Mouse (Mus musculus) lung, embryonic 15.5 days (tissue): ENCODE results near the gene Mreg. TPM values are rescaled to one million over a fixed set of nuclear protein-coding genes. Genes with fewer than 3 reads are reported as not detected.
A peak's percentile ranks its signal among the peaks of the same experiment; 100 is the strongest.

Source experiments
- ATAC-seq: fragments of 200-750 bp; cut with Nextera tagmentation; 2 replicates; pipeline ENCODE4 v1.8.0; 2017; ENCODE audit warnings: moderate number of reproducible peaks, borderline replicate concordance; ENCODE audit not compliant: low FRiP score, low TSS enrichment; ENCODE audit errors: extremely low read depth
- H3K27ac ChIP-seq: fragments of 300-500 bp; sonication (generic); 2 replicates; pipeline ENCODE4 v1.5.1; 2015; ENCODE audit warnings: moderate library complexity, mild to moderate bottlenecking, inconsistent platforms
- H3K27me3 ChIP-seq: fragments of 300-500 bp; sonication (generic); 2 replicates; pipeline ENCODE4 v1.6.1; 2015; ENCODE audit warnings: inconsistent platforms
- H3K36me3 ChIP-seq: fragments of 300-500 bp; sonication (generic); 2 replicates; pipeline ENCODE4 v1.6.1; 2015; ENCODE audit warnings: inconsistent platforms
- H3K4me1 ChIP-seq: fragments of 300-500 bp; sonication (generic); 2 replicates; pipeline ENCODE4 v1.6.1; 2015; ENCODE audit warnings: inconsistent platforms
- H3K4me2 ChIP-seq: fragments of 300-500 bp; sonication (generic); 2 replicates; pipeline ENCODE4 v1.6.1; 2015; ENCODE audit warnings: inconsistent platforms, mild to moderate bottlenecking, moderate library complexity
- H3K4me3 ChIP-seq: fragments of 300-500 bp; sonication (generic); 2 replicates; pipeline ENCODE4 v1.5.1; 2015; ENCODE audit warnings: mild to moderate bottlenecking, inconsistent platforms
- H3K9ac ChIP-seq: fragments of 300-500 bp; sonication (generic); 2 replicates; pipeline ENCODE4 v1.6.1; 2015; ENCODE audit warnings: inconsistent platforms
- H3K9me3 ChIP-seq: fragments of 300-500 bp; sonication (generic); 2 replicates; pipeline ENCODE4 v1.6.1; 2016; ENCODE audit warnings: inconsistent platforms
- WGBS: fragments of 180-500 bp; shearing (Covaris S2); methylation state at CpG from one replicate; pipeline ENCODE4 v1.1.7; 2015; 5-methylcytosine and 5-hydroxymethylcytosine counted together
- polyA plus RNA-seq: library from polyadenylated mRNA; unstranded; fragments of >200 nt; fragmentation: Nextera tagmentation; extraction: Ambion mirVana; gene quantifications from 2 replicates; pipeline ENCODE4 v1.2.1, GENCODE M21; 2015

Mreg gene
- polyA plus RNA-seq, 1 experiment from 2014 or later = 4.8 TPM

DNA sequence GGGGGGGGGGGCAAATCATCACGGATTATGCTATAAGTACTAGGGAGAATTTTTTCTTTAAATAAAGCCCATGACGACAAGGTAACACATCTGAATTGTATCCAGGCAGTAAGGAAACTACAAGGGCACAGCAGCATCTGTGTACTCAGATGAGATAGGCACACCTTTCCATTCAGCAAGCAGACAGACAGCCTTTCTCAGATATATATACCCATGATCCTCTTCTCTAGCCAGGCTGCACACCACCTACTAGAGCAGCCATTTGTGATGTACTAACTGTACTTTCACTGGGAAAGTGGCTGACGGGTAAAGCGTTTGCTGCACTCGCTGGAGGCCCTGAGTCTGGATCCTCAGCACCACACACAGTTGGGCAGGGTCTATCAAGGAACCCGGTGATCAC, 28.6 kb downstream of the Mreg start:
- 40% methylated on average over 6 of the region's 6 CpGs for WGBS
- peaks cover 3% of the 10 kb centered on the region for H3K4me1 ChIP-seq
- no peak for ATAC-seq
- H3K27ac ChIP-seq = no peak overlapping the region
- H3K9ac ChIP-seq = no peak overlapping the region
- H3K4me2 ChIP-seq = no peak overlapping the region; the same call in 1 of the 2 replicates
- H3K36me3 ChIP-seq = no peaks in the 10 kb centered on the region
- H3K27me3 ChIP-seq = no peaks in the 10 kb centered on the region
- no peak overlapping the region for H3K4me3 ChIP-seq
- no peaks in the 10 kb centered on the region for H3K9me3 ChIP-seq

DNA sequence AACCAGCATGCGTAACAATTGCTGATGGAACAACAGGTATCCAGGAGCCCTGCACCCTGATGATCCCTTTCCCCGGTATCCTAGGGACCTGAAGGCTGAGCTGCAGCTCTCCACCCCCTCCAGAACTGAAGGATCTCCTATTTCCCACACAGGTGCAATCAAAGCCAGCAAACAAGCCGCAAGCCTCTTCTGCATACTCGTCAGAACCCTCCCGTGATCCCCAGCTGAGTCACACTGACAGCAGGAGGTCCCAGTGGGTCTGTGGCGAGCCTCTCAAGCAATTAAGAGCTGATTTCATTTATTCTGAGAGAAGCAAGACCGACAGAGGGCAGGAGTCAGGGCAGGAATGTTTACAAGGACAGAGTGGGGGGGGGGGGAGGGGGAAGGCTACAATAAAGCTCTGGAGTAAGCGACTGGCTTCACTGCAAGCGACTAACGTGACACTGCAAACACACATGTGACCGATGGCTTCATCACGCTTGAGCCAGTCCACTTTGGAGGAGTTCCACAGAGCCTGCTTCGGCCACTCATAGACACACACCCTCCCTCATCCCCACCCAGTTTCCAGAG, 29.1 kb downstream of the Mreg start:
- Histone ChIP-seq H3K9me3 (no peaks in the 10 kb centered on the region), H3K4me1 (peaks cover 3% of the 10 kb centered on the region), H3K9ac (no peak overlapping the region), H3K36me3 (no peaks in the 10 kb centered on the region), H3K4me2 (peak overlapping the region; percentile 44), H3K27ac (no peak overlapping the region), H3K4me3 (no peak overlapping the region), H3K27me3 (no peaks in the 10 kb centered on the region)
- ATAC-seq = peak; percentile 69
- WGBS = 10% methylated on average over 13 of the region's 13 CpGs

DNA sequence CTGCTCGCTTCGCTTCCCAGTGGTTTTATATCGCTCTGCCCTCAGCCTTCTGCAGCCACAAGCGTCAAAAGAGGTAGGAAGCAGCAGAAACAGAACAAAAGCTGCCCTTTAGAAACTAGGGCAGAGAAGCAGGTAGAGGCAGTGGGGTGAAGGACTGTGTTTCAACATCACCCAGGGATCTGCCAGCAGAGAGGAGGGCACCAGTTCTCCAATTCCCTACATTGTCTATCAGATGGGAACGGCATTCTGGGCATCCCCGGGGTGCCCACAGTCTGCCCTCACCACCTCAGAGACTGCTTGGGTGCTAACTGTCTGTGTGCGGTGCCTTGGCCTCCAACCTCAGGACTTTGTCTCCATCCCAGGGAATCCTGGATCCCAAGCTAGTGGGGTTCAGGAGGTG, 32.2 kb downstream of the Mreg start:
- WGBS = 88% methylated on average over 7 of the region's 7 CpGs
- Histone ChIP-seq H3K9me3 (no peaks in the 10 kb centered on the region), H3K4me1 (peaks cover 3% of the 10 kb centered on the region)

DNA sequence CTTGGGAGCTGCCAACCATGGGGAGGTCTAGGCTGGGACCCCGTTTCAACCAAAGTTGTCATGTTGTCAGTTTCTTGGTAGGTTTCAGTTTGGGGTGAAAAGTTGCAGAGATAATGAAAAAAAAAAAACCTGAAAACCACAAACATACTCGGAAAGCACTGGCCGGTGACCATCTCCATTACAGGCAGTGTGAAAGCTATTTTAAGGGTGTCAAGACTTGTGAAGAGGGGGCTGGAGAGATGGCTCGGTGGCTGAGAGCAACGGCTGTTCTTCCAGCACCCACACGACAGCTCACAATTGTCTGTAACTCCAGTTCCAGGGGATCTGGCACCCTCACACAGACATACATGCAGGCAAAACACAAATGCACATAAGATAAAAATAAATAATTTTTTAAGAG, 35.9 kb downstream of the Mreg start:
- Histone ChIP-seq H3K4me2 (no peak overlapping the region), H3K27ac (no peak overlapping the region), H3K27me3 (no peaks in the 10 kb centered on the region), H3K9ac (no peak overlapping the region), H3K4me3 (no peak overlapping the region), H3K9me3 (no peaks in the 10 kb centered on the region), H3K36me3 (no peaks in the 10 kb centered on the region), H3K4me1 (no peaks in the 10 kb centered on the region)
- no peak for ATAC-seq
- 46% methylated on average over 6 of the region's 6 CpGs for WGBS

More for the DNA sequence above, 32.2 kb downstream of the Mreg start:
- H3K27ac ChIP-seq = no peak overlapping the region
- H3K4me2 ChIP-seq = no peak overlapping the region
- ATAC-seq = no peak
- no peaks in the 10 kb centered on the region for H3K36me3 ChIP-seq
- no peaks in the 10 kb centered on the region for H3K27me3 ChIP-seq
- no peak overlapping the region for H3K4me3 ChIP-seq
- H3K9ac ChIP-seq = no peak overlapping the region

DNA sequence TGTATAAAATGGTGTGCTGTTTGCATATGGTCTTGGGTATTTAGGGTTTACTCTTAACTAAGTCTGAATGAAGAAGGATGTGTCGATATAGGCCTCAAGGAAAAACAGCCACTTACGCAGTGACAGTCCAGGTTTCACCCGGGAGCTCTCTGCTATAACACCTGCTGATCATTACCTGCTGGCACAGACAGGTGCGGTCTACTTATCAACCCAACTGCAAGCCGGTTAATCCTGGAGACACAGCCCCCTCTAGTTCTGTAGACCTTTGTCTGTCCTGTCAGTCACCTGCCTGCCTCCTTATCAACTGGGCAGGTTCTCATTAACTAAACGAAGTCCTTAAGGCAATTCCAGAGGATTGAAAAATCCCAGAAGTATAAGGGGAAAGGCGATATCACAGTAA, 37.9 kb downstream of the Mreg start:
- H3K4me1 ChIP-seq = no peaks in the 10 kb centered on the region
- no peak overlapping the region for H3K4me2 ChIP-seq
- H3K9me3 ChIP-seq = no peaks in the 10 kb centered on the region
- H3K27ac ChIP-seq = no peak overlapping the region
- WGBS = 65% methylated on average over 7 of the region's 7 CpGs
- H3K9ac ChIP-seq = no peak overlapping the region
- ATAC-seq = no peak
- no peaks in the 10 kb centered on the region for H3K27me3 ChIP-seq
- H3K36me3 ChIP-seq = no peaks in the 10 kb centered on the region
- H3K4me3 ChIP-seq = no peak overlapping the region

DNA sequence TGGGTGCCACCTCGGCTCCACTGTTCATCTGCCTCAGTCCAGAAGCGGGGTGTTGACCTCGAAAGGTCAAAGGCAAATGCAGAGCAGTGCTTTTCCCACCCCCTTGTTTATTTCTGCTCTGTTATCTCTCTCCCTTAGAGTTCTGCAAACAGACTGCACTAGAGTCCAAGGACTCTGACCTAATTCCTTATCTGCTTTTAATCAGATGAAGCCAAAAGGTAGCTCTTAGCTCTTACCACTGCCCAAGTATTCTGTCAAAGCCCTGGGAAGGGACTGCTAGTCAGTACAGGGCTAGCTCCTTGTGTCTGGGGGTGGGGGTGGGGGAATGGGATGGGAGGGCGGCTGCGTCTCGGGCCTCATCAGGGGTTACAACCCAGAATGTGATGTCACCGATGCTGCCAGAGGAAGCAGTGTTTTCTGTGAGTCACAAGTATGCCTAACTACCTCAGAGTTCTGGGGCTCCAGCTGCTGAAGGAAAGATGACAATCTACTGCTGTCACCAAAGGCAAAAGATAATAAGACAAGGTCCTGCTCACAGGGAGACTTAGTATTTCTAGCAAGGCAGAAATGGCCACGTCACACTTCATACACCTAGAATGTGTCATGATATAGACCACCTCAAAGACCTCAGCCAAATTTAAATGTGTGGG, 38.6 kb downstream of the Mreg start:
- Histone ChIP-seq H3K27me3 (no peaks in the 10 kb centered on the region), H3K9ac (no peak overlapping the region), H3K4me2 (no peak overlapping the region), H3K4me1 (no peaks in the 10 kb centered on the region), H3K9me3 (no peaks in the 10 kb centered on the region), H3K36me3 (no peaks in the 10 kb centered on the region), H3K4me3 (no peak overlapping the region), H3K27ac (no peak overlapping the region)
- ATAC-seq = no peak
- WGBS = 31% methylated on average over 8 of the region's 8 CpGs

DNA sequence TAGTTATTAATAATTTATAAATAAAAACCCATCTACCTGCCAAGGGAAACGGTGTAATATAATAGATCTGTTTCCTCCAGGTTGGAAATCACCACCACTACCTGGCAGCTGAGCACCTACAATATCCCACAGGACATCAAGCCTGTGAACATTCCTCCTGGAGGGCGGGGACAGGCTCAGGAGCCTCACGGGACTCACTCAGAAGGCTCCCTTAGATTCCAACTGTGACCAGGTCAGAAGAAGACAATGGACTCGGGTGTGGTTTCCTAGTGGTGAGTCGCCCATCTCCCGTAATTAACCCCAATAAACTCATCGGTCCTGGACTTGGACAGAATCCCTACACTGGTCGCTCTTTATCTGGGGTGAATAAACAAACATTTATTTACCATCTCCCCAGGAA, 39.3 kb downstream of the Mreg start:
- Histone ChIP-seq H3K27me3 (no peaks in the 10 kb centered on the region), H3K9me3 (no peaks in the 10 kb centered on the region), H3K27ac (no peak overlapping the region), H3K4me2 (no peak overlapping the region), H3K4me3 (no peak overlapping the region), H3K9ac (no peak overlapping the region), H3K4me1 (no peaks in the 10 kb centered on the region), H3K36me3 (no peaks in the 10 kb centered on the region)
- ATAC-seq = no peak
- WGBS = 65% methylated on average over 8 of the region's 8 CpGs

DNA sequence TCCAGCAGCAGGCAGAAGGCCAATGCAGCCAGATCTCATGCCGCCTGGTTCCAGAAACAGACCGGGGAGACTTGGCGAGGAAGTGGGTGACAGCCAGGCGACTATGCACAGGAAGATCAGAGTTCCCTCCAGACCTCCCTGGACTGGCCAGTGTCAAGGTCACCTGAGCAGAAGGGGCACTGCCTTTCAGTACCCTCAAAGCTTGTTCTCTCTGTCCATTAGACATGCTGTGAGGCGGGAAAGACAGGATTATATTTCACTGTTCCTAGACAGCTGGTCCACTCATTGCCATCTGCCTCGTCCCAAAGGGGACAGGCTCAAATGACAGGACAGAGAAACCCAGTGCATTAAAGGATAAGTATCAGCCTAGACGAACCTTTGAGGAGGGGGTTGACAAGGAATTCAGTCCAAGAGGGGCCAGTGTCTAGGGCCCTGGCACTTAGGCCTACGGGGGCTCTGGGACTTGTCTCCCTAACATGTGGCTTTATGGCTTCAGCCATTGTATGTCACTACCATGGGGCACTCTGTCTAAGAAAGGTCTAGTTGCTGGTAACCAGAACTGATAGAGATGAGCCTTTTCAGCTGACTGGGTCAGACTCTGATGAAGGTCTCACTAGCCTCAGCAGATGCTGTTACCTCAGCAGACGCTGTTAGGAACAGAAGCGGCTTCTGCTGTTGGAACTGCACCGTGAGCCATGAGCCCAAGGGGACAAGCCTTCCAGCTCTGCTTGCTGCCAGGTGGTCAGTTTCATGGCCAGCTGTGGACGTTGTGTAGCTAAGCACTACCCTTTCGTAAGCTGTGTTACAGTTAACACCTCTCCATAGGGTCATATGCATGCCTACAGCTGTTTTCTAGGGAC, 40.9 kb downstream of the Mreg start:
- Histone ChIP-seq H3K27me3 (no peaks in the 10 kb centered on the region), H3K27ac (no peak overlapping the region), H3K4me3 (no peak overlapping the region), H3K4me2 (no peak overlapping the region), H3K4me1 (no peaks in the 10 kb centered on the region), H3K9me3 (no peaks in the 10 kb centered on the region), H3K36me3 (no peaks in the 10 kb centered on the region), H3K9ac (no peak overlapping the region)
- 64% methylated on average over 13 of the region's 13 CpGs for WGBS
- ATAC-seq = no peak

DNA sequence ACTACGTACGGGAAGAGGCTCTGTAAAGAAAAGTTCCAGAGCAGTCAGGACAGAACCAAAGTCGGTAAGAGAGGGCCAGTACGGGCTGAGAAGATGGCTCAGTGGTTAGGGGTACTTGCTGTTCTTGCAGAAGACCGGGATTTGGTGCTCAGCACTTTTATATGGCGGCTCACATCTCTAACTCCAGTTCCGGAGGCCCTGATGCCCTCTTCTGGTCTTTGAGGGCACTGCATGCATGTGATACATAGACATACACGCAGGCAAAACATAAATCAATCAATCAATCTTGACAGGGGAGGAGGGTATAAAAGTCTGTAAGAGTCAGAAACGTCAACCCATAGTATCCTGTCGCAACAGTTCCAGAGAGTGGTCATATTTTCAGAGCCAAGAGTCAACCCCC, 45.1 kb downstream of the Mreg start:
- Histone ChIP-seq H3K36me3 (no peaks in the 10 kb centered on the region), H3K27me3 (no peaks in the 10 kb centered on the region), H3K4me2 (no peak overlapping the region), H3K9ac (no peak overlapping the region), H3K4me3 (no peak overlapping the region), H3K27ac (no peak overlapping the region), H3K4me1 (no peaks in the 10 kb centered on the region), H3K9me3 (no peaks in the 10 kb centered on the region)
- 89% methylated on average over 10 of the region's 10 CpGs for WGBS
- no peak for ATAC-seq

DNA sequence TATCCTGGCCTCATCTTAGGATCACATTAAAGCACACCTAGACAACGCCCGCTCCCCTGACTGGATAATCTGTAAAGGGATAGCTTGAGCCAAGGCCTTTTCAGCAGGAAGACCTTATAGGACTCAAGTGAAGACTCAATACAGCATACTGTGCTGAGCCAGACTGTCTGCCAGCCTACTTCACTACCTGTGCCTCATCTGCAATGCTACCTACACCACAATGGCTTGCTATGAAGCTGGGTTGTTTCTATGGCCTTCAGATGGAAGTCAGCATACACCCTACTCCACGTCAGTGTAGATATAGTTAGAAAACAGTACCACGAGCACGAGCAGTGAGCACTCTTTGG, 45.7 kb downstream of the Mreg start:
- no peaks in the 10 kb centered on the region for H3K9me3 ChIP-seq
- WGBS = 90% methylated on average over 5 of the region's 5 CpGs
- ATAC-seq = no peak
- no peak overlapping the region for H3K9ac ChIP-seq
- H3K4me3 ChIP-seq = no peak overlapping the region
- H3K27ac ChIP-seq = no peak overlapping the region
- no peak overlapping the region for H3K4me2 ChIP-seq
- H3K36me3 ChIP-seq = no peaks in the 10 kb centered on the region
- no peaks in the 10 kb centered on the region for H3K4me1 ChIP-seq
- H3K27me3 ChIP-seq = no peaks in the 10 kb centered on the region

DNA sequence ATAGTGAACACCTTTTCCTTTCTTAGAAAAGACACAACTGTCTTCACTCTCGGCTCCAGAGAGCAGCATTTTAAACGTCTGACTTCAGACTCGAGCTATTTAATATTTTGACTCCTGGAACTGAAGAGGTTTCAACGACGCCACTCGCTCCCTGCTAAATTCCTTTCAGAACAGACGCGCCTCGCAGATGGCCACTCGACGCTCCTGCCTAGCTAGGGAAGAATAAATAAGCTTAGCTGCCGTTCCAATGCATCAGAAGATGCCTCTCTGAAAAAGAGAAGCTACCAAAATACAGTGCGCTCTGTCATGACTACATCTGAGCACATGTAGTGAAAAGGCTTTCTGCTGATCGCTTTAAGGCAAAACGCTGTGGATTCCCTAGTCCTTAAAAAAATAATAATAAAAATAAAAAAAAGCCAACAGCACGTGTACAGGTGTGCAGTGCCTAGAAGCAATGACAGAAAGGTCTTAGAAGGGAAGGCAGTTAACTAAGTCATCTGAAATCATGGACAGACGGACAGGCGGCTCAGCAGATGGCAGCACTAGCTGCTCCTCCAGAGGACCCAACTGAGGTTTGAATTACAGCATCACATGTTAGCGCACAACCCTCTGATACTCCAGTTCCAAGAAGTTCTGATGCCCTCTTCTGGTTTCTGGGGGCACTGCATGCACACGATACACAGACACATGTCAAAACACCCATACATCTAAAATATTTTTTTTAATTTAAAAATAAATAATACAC, 46.2 kb downstream of the Mreg start:
- 55% methylated on average over 20 of the region's 20 CpGs for WGBS
- ATAC-seq = no peak

DNA sequence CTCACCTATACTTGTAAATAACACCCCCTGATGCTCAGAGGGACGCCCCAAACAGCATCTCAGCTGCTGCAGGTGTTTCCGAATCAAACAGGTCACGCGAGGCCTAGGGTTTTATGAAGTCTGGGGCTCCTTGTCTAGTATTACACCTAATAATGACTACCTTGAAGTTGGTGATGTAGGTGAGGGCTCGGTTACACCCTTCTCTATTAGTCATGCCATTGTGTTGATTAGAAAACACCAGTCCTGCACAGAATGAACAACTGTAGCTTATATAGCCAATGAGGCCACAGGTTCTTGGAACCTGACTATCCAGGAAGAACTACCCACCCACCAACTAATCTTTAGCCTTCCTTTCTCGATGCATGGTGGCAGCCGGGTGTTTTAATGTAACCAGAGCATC, 51.8 kb downstream of the Mreg start:
- Histone ChIP-seq H3K4me1 (no peaks in the 10 kb centered on the region), H3K4me3 (no peak overlapping the region), H3K4me2 (no peak overlapping the region), H3K36me3 (no peaks in the 10 kb centered on the region), H3K9ac (no peak overlapping the region), H3K27ac (no peak overlapping the region), H3K9me3 (no peaks in the 10 kb centered on the region), H3K27me3 (no peaks in the 10 kb centered on the region)
- 87% methylated on average over 7 of the region's 7 CpGs for WGBS
- no peak for ATAC-seq

More for the DNA sequence above, 46.2 kb downstream of the Mreg start:
- H3K36me3 ChIP-seq = no peaks in the 10 kb centered on the region
- no peak overlapping the region for H3K4me2 ChIP-seq
- H3K9ac ChIP-seq = no peak overlapping the region
- H3K27me3 ChIP-seq = no peaks in the 10 kb centered on the region
- H3K9me3 ChIP-seq = no peaks in the 10 kb centered on the region
- H3K4me3 ChIP-seq = no peak overlapping the region
- no peak overlapping the region for H3K27ac ChIP-seq
- H3K4me1 ChIP-seq = no peaks in the 10 kb centered on the region
